Mouse (Mus musculus) T-helper 17 cell (primary cell): ENCODE measurements around the gene Cenpp.
"Not testable (repeated sequence)": the region's sequence is repeated elsewhere in the genome, so short reads cannot be mapped to it uniquely, and the experiment has no call there.

Source experiments
- in situ Hi-C, 2 experiments: fragments of 300-600 bp; cut with MboI, MseI; formaldehyde crosslinking; loops; 1 replicate in 1 of 2; 2 replicates in 1 of 2; pipeline ENCODE4 v1.15.1; 2025; ENCODE audit warnings: high pct_unique_total_duplicates in 2 of 2

The Cenpp gene

DNA sequence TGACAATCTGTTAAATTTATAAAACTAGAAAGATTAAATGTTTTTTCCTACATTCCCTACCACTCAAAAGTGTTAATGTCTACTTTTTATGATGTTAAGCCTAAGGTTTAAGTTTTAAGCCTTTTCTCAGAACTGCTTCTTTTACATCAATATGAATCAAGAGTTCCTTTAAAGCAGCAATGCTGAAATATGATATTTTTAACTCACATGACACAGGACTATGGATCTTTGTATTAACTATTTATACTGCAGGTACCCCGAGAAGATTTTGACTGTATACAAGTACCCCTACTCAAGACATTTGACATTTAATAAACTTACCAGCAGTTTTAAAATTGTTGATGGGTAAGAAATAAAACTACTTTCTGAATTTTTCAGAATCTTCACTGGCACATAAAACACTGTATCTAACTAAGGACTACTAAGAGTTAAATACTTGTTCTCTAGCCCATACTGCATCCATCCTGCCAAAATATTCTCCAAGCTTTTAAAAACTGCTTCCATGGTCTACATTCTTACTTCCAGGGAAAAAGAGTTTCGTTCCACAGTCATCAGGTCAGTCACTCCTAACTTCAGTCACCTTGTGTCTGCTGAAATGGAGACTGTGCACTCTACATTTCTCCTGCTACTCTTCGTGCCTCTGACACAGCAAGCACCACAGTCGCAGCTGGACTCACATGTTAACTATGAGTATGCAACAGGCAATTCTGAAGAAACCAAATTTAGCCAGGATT is 43.8 kb downstream of the Cenpp start:
- in situ Hi-C loops = no loop called here

GRCm38 (mm10) chr13:49607714-49608113 is 44.9 kb downstream of the Cenpp start, which contains the start of gene Ogn:
Ogn (plus strand) TSS chr13:49608046.
- in situ Hi-C loops = no loop called here

- in situ Hi-C loops = no loop called here
Observed at GRCm38 (mm10) chr13:49603603-49604002, 49.0 kb downstream of the Cenpp start.

DNA sequence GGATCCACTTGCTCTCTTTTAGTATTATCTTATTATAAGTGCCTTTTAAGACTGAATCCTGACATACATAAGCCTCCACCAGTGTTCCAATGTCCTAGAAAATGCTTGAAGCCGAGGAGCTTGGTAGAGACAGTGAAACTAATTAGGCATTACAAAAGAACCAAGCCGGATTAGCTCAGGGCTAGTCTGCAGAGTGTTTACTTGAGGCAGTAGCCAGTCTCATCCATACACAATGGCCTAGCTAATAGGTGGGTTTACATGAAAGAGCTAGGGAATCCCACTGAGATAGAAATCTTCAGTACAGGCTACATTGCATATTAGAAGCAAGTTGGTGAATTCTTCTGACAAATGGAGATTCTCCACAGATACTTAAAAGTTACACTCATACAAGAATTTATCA is 50.0 kb downstream of the Cenpp start:
- in situ Hi-C loops = not testable (repeated sequence)

GRCm38 (mm10) chr13:49586062-49586461 is 66.5 kb downstream of the Cenpp start:
- in situ Hi-C loops = no loop called here

DNA sequence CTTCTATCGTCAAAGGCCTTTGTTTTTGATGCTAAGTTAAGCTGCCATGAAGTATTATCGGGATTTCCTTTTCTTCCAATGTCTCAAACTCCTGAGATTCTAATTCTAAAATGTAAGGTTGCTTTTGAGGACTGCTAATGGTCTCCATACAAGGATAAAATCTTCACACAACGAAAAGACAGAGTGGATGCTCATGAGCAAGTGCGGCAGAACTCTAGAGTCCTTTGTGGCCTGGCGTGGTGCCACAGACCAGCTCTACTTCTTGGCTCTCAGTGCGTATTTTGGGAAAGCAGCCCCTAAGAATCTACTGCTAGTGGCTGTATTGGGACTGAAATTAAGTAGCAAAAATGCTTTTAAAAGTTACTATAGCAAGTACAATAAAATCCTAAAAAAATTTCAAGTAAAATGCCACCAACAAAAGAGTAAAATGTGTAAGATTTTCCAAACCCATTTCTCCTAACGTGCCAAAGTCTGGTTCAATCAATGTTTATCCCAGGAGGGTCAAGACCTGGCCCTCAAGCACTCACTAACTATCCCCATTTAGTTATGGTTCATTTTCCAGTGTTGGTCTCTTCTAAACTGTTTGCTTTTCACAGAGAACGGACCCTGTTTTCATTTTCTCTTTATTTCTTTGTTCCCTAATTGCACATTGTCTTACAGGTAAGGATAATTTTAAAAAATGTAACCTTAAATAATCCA is 68.1 kb downstream of the Cenpp start:
- in situ Hi-C loops = no loop called here

DNA sequence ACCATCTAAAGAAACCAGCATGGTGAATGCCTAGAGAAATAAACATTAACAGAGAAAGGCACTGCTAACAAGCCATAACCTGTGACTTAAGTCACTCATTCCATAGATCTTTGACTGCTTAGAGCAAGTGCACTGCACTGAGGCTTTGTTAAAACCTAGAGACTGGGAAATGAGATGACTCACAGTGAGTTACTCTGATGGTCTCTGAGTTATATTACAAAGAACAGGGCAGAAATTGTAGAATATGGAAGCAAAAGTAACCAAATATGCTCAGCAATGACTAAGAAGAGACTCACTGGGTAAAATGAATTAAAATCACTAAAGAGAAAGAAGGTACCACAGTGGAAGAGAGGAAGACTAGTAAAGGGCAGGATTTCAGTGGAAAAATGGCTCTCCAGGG is 68.7 kb downstream of the Cenpp start:
- in situ Hi-C loops = no loop called here

DNA sequence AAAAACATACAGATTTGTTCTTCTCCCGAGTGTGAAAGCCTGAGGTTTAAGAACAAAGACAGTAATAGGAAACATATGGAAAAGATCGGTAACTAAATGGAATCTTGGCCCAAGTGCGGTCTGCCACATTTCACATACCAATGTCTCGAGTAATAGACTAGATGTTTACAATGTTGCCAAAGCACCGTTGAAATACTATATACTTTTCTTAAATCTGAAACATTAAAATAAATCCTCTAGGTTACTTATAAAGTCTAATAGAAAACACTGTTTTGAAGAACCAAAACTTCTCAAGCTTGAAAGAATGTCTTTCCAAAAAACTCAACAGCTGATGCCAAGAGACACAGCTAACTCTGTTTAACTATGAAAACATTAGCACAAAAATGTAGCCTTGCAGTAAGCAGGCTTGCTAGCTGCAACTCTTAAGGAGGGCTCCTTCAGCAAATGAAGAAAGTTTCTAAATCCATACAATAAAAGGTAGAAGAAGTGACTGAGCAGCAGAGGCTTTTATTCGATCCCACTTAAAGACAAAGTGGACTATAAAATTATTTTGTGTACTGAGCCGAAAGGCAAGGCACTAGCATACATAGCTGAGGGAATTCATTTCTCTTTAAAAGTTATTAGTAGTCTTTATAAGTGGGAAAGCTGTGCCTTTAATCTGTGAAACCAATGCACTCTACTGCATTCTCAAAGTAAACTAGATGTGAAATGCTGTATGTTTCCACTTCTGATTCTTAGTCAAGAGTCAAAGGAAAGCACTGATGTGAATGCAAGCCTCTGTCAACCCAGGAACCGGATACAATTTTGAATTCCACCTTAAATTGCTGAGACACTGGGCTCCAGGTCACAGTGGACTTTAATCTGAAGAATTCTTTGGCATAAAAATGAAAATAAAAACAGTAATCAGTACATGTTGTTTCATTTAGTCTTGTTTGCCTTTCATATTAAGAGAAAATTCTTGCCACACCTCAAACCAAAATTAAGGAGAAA is 70.7 kb downstream of the Cenpp start, which contains the start of gene Omd:
Gene Omd, plus strand, starts transcription at position 922 of the 990 bp plus-strand sequence.
- in situ Hi-C loops = no loop called here

DNA sequence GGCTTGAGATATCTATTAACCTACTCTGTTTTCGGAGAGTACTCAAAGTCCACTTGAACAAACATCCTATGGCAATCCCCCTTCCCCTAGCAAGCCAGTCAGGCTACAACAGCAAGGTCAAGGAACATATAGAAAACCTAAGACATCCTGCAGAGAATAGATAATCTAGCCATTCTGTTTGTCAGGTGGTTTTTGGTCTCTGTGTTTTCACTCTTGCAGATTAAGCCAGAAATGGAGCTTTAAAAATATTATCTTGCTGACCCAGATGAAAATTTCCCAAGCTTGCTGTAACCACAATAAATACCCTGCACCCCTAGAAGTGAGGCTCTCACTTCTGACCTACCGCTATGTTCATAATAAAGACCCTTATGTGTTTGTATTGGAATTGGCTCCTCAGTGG is 81.2 kb downstream of the Cenpp start:
- in situ Hi-C loops = no loop called here

GRCm38 (mm10) chr13:49570371-49570770 is 82.2 kb downstream of the Cenpp start:
- in situ Hi-C loops = no loop called here

GRCm38 (mm10) chr13:49564347-49564746 is 88.2 kb downstream of the Cenpp start:
- in situ Hi-C loops = no loop called here

- in situ Hi-C loops = no loop called here
Observed at GRCm38 (mm10) chr13:49560886-49561285, 91.7 kb downstream of the Cenpp start.

DNA sequence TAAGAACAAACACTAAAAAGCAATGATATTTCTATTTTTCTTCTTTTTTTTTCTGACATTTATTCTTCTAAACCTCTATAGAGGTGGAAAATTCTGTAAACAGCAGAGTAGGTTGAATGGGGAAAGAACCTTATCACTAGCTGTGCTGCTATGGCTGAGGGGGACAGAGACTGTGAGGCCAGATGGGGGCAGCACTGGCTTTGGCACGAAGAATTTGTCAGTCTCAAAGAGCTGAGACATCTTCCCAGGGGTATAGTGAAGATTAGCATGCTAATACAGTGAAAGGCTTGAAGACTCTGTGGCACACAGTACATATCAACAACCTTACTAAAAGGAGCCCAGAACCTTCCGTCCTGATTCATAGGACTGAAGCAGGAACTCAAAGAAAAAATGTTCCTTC is 93.4 kb downstream of the Cenpp start:
- in situ Hi-C loops = no loop called here

DNA sequence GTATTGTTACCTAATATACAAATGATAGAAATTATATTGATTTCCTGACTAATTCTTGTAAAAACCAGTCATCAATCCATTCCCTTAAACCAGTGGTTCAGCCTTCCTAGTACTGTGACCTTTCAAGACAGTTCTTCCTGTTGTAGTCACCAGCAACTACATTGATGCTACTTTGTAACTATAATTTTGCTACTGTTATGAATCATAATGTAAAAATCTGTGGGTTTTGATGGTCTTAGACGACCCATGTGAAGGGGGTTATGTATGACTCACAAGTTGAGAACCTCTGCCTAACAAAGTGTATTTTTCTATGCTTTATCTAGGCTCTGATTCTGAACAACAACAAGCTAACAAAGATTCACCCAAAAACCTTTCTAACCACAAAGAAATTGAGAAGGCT is 95.7 kb downstream of the Cenpp start:
- in situ Hi-C loops = no loop called here

- in situ Hi-C loops = no loop called here
Observed at GRCm38 (mm10) chr13:49556203-49556602, 96.4 kb downstream of the Cenpp start.

GRCm38 (mm10) chr13:49554519-49554918 is 98.1 kb downstream of the Cenpp start:
- in situ Hi-C loops = no loop called here

- in situ Hi-C loops = no loop called here
Observed at GRCm38 (mm10) chr13:49549616-49550015, 103.0 kb downstream of the Cenpp start.

- in situ Hi-C loops = no loop called here
Observed at GRCm38 (mm10) chr13:49547563-49548150, 104.9 kb downstream of the Cenpp start.

GRCm38 (mm10) chr13:49546517-49546916 is 106.1 kb downstream of the Cenpp start:
- in situ Hi-C loops = no loop called here

GRCm38 (mm10) chr13:49545646-49546045 is 106.9 kb downstream of the Cenpp start:
- in situ Hi-C loops = no loop called here

GRCm38 (mm10) chr13:49544279-49544678 is 108.3 kb downstream of the Cenpp start, which contains the start of gene Aspn:
Aspn (plus strand) TSS chr13:49544443.
- in situ Hi-C loops = no loop called here
